7 mouse cellular contexts compared by ENCODE assay signal in the genomic region with DNA sequence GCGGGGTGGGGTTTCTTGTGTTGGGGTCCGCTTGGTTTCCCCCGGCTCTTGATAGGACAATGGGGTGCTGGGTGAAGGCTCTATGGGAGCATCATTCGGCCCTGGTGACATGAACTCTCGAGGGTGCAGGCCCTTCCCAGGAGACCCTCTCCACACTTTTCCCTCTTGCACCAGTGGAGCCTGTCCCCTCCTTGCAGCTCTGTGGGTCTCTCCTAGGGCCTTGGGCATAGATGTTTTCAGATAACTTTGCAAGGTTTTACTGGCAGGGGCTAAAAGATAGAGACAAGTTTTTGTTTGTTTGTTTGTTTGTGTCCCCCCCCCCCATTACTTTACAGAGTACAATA. TPM values are rescaled to one million over a fixed set of nuclear protein-coding genes. Genes with fewer than 3 reads are reported as not detected.
DNase-seq lines count a peak whose midpoint lies in the region; ATAC-seq and TF ChIP-seq lines count a peak whose summit lies in the region.

No protein-coding gene starts in this region.

- no peak for TF ChIP-seq CTCF in small intestine, adult 2 months (IDR thresholded peaks at IDR 0.05; ENCODE audit: extremely low read depth, insufficient read length, insufficient replicate concordance, low read depth, low read length)

- H3K9ac ChIP-seq in lung, embryonic 15.5 days = peak overlapping the region; percentile 68
- peak overlapping the region; percentile 77 for H3K9ac ChIP-seq in limb, embryonic 12.5 days (replicated peaks)

- 5% methylated on average over 2 of the region's 5 CpGs for WGBS in lung, embryonic 15.5 days
- 2% methylated on average over 5 of the region's 5 CpGs for WGBS in limb, embryonic 12.5 days
- 0% methylated on average over 5 of the region's 5 CpGs for WGBS in small intestine, adult 2 months

- H3K27me3 ChIP-seq in lung, embryonic 15.5 days = no peaks in the 10 kb centered on the region
- H3K27me3 ChIP-seq in limb, embryonic 12.5 days = no peaks in the 10 kb centered on the region
- no peaks in the 10 kb centered on the region for H3K27me3 ChIP-seq in small intestine, adult 2 months (ENCODE audit: control insufficient read depth, insufficient read depth, low read length)

- peaks cover 3% of the 10 kb centered on the region; the same call in 1 of the 2 replicates for H3K4me1 ChIP-seq in lung, embryonic 15.5 days
- 0 out of 2 replicates have a peak, but pooled peaks cover 3% of the 10 kb centered on the region for H3K4me1 ChIP-seq in limb, embryonic 12.5 days (replicated peaks)
- peaks cover 7% of the 10 kb centered on the region; the same call in 1 of the 2 replicates for H3K4me1 ChIP-seq in small intestine, adult 2 months (ENCODE audit: control insufficient read depth, insufficient read depth, insufficient read length, low read length)

- H3K36me3 ChIP-seq in lung, embryonic 15.5 days = no peaks in the 10 kb centered on the region
- H3K36me3 ChIP-seq in limb, embryonic 12.5 days = no peaks in the 10 kb centered on the region
- H3K36me3 ChIP-seq in small intestine, adult 2 months (ENCODE audit: control insufficient read depth, insufficient read depth, low read length) = no peaks in the 10 kb centered on the region

- no peak for DNase-seq in lung, adult 18-20 months
- no peak for DNase-seq in urinary bladder, postnatal 36 days (ENCODE audit: low spot score in 2 of 2)
- DNase-seq in left cerebral cortex, adult 9 months (ENCODE audit: low spot score in 2 of 2) = no peak

- no peak for TF ChIP-seq POLR2A in small intestine, adult 2 months (IDR thresholded peaks at IDR 0.05; ENCODE audit: low read depth, low read length)

- peak overlapping the region; percentile 96 for H3K27ac ChIP-seq in lung, embryonic 15.5 days
- no peak overlapping the region for H3K27ac ChIP-seq in limb, embryonic 12.5 days
- peak overlapping the region; percentile 74; the same call in 1 of the 2 replicates for H3K27ac ChIP-seq in small intestine, adult 2 months (ENCODE audit: insufficient read depth, low read depth, low read length)

- peak; percentile 63 for ATAC-seq in lung, embryonic 15.5 days (ENCODE audit: borderline replicate concordance, extremely low read depth, low FRiP score, low TSS enrichment)
- ATAC-seq in erythroblast, adult 5-6 weeks (replicated peaks; ENCODE audit: low FRiP score, poor library complexity, severe bottlenecking) = peak; percentile 51; the same call in 1 of the 2 replicates
- ATAC-seq in limb, embryonic 12.5 days (ENCODE audit: insufficient number of reproducible peaks, insufficient read depth, low FRiP score, low TSS enrichment, low read depth) = peak; percentile 70

- peak overlapping the region; percentile 72 for H3K4me3 ChIP-seq in lung, embryonic 15.5 days
- H3K4me3 ChIP-seq in limb, embryonic 12.5 days (replicated peaks) = peak overlapping the region; percentile 61
- H3K4me3 ChIP-seq in small intestine, adult 2 months (ENCODE audit: low read depth, low read length) = peak overlapping the region; percentile 78

- H3K4me2 ChIP-seq in lung, embryonic 15.5 days = peak overlapping the region; percentile 89
- peak overlapping the region; percentile 90 for H3K4me2 ChIP-seq in limb, embryonic 12.5 days

- no peaks in the 10 kb centered on the region for H3K9me3 ChIP-seq in lung, embryonic 15.5 days
- no peaks in the 10 kb centered on the region for H3K9me3 ChIP-seq in limb, embryonic 12.5 days

RNA-seq across cellular contexts. Expression of gene Plscr4, which starts 0.9 kb away (rescaled TPM):
- polyA plus RNA-seq in lung, embryonic 15.5 days (2015; fragmentation: Nextera tagmentation; extraction: Ambion mirVana) = 16.0 and 17.3 TPM in 2 replicates
- total RNA-seq in erythroblast, adult 5-6 weeks (2015; ENCODE audit: low replicate concordance) = 1.3 and 2.9 TPM in 2 replicates
- total RNA-seq in erythroblast, adult 5-6 weeks (2017; ENCODE audit: low replicate concordance) = 2.2 and 2.5 TPM in 2 replicates
- 1.2 and 1.6 TPM in 2 replicates for polyA plus RNA-seq in limb, embryonic 12.5 days (2016; fragmentation: Nextera tagmentation; extraction: Ambion mirVana)
- polyA plus RNA-seq in small intestine, adult 2 months (2012; rRNA removed) = 1.1 and 1.4 TPM in 2 replicates
